Mouse (Mus musculus): ENCODE results near the gene Adar. TPM values are rescaled to one million over a fixed set of nuclear protein-coding genes. Genes with fewer than 3 reads are reported as not detected.

Adar gene
- polyA plus RNA-seq, 1 experiment from 2014 or later = 8.6 TPM

DNA sequence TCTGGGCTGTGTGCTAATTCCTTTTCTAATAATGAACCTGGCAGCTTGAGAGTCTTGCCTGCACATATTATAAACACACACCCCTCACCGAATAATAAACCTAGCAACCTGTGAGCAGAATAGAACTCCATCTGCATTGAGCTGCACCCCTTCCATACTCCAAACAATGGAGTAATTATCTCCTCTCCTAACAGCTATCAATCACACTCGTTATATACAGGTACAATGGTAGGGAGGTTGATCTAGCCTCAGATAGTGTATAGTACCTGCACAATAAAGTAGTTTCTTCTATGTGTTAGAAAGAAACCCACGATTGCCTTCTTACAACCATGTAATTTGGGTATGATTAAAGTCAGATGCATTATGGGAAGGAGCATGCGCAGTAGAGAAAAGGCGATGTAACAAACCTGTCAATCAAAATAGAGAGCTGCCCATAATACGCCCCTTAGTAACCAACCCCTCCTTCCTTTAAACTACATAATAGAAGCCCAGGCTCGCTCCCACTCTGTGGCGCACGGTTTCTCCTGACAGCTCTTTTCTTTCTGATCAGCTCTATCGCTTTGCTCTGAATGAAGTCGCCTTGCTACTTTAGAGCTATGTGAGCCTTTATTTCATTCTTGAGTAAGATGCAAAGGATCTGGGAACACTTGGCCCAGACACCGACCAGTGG lies 18.5 kb upstream of the Adar start:
- no peak overlapping the region for H3K27ac ChIP-seq (ENCODE audit: low read length)
- 79% methylated on average over 12 of the region's 12 CpGs for WGBS
- H3K9ac ChIP-seq (ENCODE audit: low read depth, low read length) = no peak overlapping the region

DNA sequence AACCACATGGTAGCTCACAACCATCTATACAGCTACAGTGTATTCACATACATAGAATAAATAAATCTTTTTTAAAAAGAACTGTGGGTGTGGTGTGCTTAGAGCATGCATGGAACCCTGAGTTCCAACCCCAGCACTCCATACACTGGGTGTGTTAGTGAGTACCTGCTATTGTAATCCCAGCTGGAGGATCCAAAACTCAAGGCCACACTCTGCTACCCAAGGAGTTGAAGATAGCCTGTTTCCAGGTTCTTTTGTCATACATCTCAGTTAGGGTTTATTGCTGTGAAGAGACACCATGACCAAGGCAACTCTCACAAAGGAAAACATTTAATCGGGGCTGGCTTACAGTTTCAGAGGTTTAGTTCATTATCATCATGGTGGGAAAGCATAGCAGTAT lies 15.9 kb upstream of the Adar start:
- 98% methylated on average over 1 of the region's 1 CpGs for WGBS
- no peak for ATAC-seq
- H3K9me3 ChIP-seq (ENCODE audit: control insufficient read depth, low read length) = 0 out of 2 replicates have a peak, but pooled peaks cover 2% of the 10 kb centered on the region
- H3K4me2 ChIP-seq (ENCODE audit: low read depth, low read length) = no peak overlapping the region
- no peak overlapping the region for H3K9ac ChIP-seq (ENCODE audit: low read depth, low read length)
- H3K4me1 ChIP-seq (ENCODE audit: control insufficient read depth, insufficient read depth, low read length) = no peaks in the 10 kb centered on the region
- no peak overlapping the region for H3K27ac ChIP-seq (ENCODE audit: low read length)
- H3K4me3 ChIP-seq (ENCODE audit: low read length) = no peak overlapping the region
- H3K36me3 ChIP-seq (ENCODE audit: control insufficient read depth, insufficient read depth, low read length) = no peaks in the 10 kb centered on the region
- H3K27me3 ChIP-seq (replicated peaks; ENCODE audit: control insufficient read depth, insufficient read depth, low read length) = no peaks in the 10 kb centered on the region

More for the DNA sequence above, 18.5 kb upstream of the Adar start:
- no peaks in the 10 kb centered on the region for H3K4me1 ChIP-seq (ENCODE audit: control insufficient read depth, insufficient read depth, low read length)
- 0 out of 2 replicates have a peak, but pooled peaks cover 6% of the 10 kb centered on the region for H3K9me3 ChIP-seq (ENCODE audit: control insufficient read depth, low read length)
- H3K36me3 ChIP-seq (ENCODE audit: control insufficient read depth, insufficient read depth, low read length) = no peaks in the 10 kb centered on the region
- no peak overlapping the region for H3K4me2 ChIP-seq (ENCODE audit: low read depth, low read length)
- H3K4me3 ChIP-seq (ENCODE audit: low read length) = no peak overlapping the region
- no peaks in the 10 kb centered on the region for H3K27me3 ChIP-seq (replicated peaks; ENCODE audit: control insufficient read depth, insufficient read depth, low read length)
- ATAC-seq = no peak

DNA sequence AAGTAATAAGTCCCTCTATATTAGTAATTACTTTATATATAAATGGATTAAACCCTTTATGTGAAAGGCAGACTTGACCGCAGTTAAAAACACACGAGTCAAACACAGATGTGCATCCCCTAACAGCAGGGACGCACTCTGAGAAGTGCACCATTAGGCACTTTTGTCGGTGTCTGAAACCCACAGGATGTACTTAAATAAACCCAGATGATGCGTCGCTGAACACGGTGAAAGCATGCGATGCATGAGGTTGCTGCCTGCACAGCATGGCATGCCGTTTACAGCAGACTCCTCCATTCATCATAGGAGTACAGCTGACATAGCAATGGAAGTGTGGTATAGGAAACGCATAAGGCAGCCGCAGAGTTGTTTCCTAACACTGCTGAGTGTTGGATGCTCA lies 14.4 kb upstream of the Adar start:
- Histone ChIP-seq H3K36me3 (ENCODE audit: control insufficient read depth, insufficient read depth, low read length) (no peaks in the 10 kb centered on the region), H3K4me3 (ENCODE audit: low read length) (no peak overlapping the region), H3K4me1 (ENCODE audit: control insufficient read depth, insufficient read depth, low read length) (no peaks in the 10 kb centered on the region), H3K27me3 (replicated peaks; ENCODE audit: control insufficient read depth, insufficient read depth, low read length) (no peaks in the 10 kb centered on the region), H3K9me3 (ENCODE audit: control insufficient read depth, low read length) (0 out of 2 replicates have a peak, but pooled peaks cover 2% of the 10 kb centered on the region), H3K9ac (ENCODE audit: low read depth, low read length) (no peak overlapping the region), H3K27ac (ENCODE audit: low read length) (no peak overlapping the region), H3K4me2 (ENCODE audit: low read depth, low read length) (no peak overlapping the region)
- no peak for ATAC-seq
- WGBS = 70% methylated on average over 11 of the region's 11 CpGs

- no peak for ATAC-seq
- Histone ChIP-seq H3K27ac (ENCODE audit: low read length) (no peak overlapping the region), H3K4me3 (ENCODE audit: low read length) (no peak overlapping the region), H3K27me3 (replicated peaks; ENCODE audit: control insufficient read depth, insufficient read depth, low read length) (no peaks in the 10 kb centered on the region), H3K4me1 (ENCODE audit: control insufficient read depth, insufficient read depth, low read length) (no peaks in the 10 kb centered on the region), H3K36me3 (ENCODE audit: control insufficient read depth, insufficient read depth, low read length) (no peaks in the 10 kb centered on the region), H3K9ac (ENCODE audit: low read depth, low read length) (no peak overlapping the region), H3K9me3 (ENCODE audit: control insufficient read depth, low read length) (0 out of 2 replicates have a peak, but pooled peaks cover 2% of the 10 kb centered on the region), H3K4me2 (ENCODE audit: low read depth, low read length) (no peak overlapping the region)
- WGBS = 40% methylated on average over 3 of the region's 3 CpGs
Measured at GRCm38 (mm10) chr3:89703596-89703995, 11.2 kb upstream of the Adar start.

GRCm38 (mm10) chr3:89704064-89704463 lies 10.8 kb upstream of the Adar start:
- no peaks in the 10 kb centered on the region for H3K4me1 ChIP-seq (ENCODE audit: control insufficient read depth, insufficient read depth, low read length)
- no peaks in the 10 kb centered on the region for H3K27me3 ChIP-seq (replicated peaks; ENCODE audit: control insufficient read depth, insufficient read depth, low read length)
- H3K27ac ChIP-seq (ENCODE audit: low read length) = no peak overlapping the region
- ATAC-seq = no peak
- 0 out of 2 replicates have a peak, but pooled peaks cover 2% of the 10 kb centered on the region for H3K9me3 ChIP-seq (ENCODE audit: control insufficient read depth, low read length)
- H3K4me3 ChIP-seq (ENCODE audit: low read length) = no peak overlapping the region
- H3K4me2 ChIP-seq (ENCODE audit: low read depth, low read length) = no peak overlapping the region
- H3K36me3 ChIP-seq (ENCODE audit: control insufficient read depth, insufficient read depth, low read length) = no peaks in the 10 kb centered on the region
- H3K9ac ChIP-seq (ENCODE audit: low read depth, low read length) = no peak overlapping the region
- WGBS = 77% methylated on average over 6 of the region's 6 CpGs

GRCm38 (mm10) chr3:89715207-89715966 lies 565 bp downstream of the Adar start:
- H3K27ac ChIP-seq (ENCODE audit: low read length) = no peak overlapping the region
- peak overlapping the region; percentile 93 for H3K4me3 ChIP-seq (ENCODE audit: low read length)
- WGBS = 2% methylated on average over 54 of the region's 59 CpGs
- peaks cover 12% of the 10 kb centered on the region for H3K4me1 ChIP-seq (ENCODE audit: control insufficient read depth, insufficient read depth, low read length)
- ATAC-seq = peak; percentile 83
- peak overlapping the region; percentile 96 for H3K4me2 ChIP-seq (ENCODE audit: low read depth, low read length)
- H3K36me3 ChIP-seq (ENCODE audit: control insufficient read depth, insufficient read depth, low read length) = no peaks in the 10 kb centered on the region
- no peaks in the 10 kb centered on the region for H3K27me3 ChIP-seq (replicated peaks; ENCODE audit: control insufficient read depth, insufficient read depth, low read length)
- H3K9ac ChIP-seq (ENCODE audit: low read depth, low read length) = peak overlapping the region; percentile 86
- H3K9me3 ChIP-seq (ENCODE audit: control insufficient read depth, low read length) = no peaks in the 10 kb centered on the region

DNA sequence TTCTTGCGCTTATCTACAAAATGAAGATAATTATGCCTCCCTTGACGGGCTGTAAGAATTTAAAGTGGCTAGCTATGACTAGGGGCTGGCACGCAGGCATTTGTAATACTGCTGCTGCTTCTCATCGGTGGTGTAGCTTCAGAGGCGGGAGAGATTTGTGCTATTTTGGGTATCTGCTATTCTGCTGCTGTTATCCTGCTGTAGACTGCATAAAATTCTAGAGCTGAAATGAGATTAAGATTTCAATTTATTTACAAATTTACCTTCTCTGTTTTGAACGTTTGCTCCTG lies 1.1 kb downstream of the Adar start:
- Histone ChIP-seq H3K27ac (ENCODE audit: low read length) (no peak overlapping the region), H3K27me3 (replicated peaks; ENCODE audit: control insufficient read depth, insufficient read depth, low read length) (no peaks in the 10 kb centered on the region), H3K9me3 (ENCODE audit: control insufficient read depth, low read length) (no peaks in the 10 kb centered on the region), H3K36me3 (ENCODE audit: control insufficient read depth, insufficient read depth, low read length) (no peaks in the 10 kb centered on the region), H3K9ac (ENCODE audit: low read depth, low read length) (peak overlapping the region; percentile 86), H3K4me1 (ENCODE audit: control insufficient read depth, insufficient read depth, low read length) (peaks cover 12% of the 10 kb centered on the region), H3K4me2 (ENCODE audit: low read depth, low read length) (peak overlapping the region; percentile 96), H3K4me3 (ENCODE audit: low read length) (peak overlapping the region; percentile 93)
- ATAC-seq = no peak
- 49% methylated on average over 6 of the region's 6 CpGs for WGBS

- Histone ChIP-seq H3K27me3 (replicated peaks; ENCODE audit: control insufficient read depth, insufficient read depth, low read length) (no peaks in the 10 kb centered on the region), H3K4me3 (ENCODE audit: low read length) (no peak overlapping the region), H3K9ac (ENCODE audit: low read depth, low read length) (no peak overlapping the region), H3K27ac (ENCODE audit: low read length) (no peak overlapping the region), H3K4me1 (ENCODE audit: control insufficient read depth, insufficient read depth, low read length) (no peaks in the 10 kb centered on the region), H3K36me3 (ENCODE audit: control insufficient read depth, insufficient read depth, low read length) (no peaks in the 10 kb centered on the region), H3K9me3 (ENCODE audit: control insufficient read depth, low read length) (no peaks in the 10 kb centered on the region), H3K4me2 (ENCODE audit: low read depth, low read length) (no peak overlapping the region)
- no peak for ATAC-seq
Measured at GRCm38 (mm10) chr3:89722032-89722431, 7.2 kb downstream of the Adar start.

- Histone ChIP-seq H3K4me2 (ENCODE audit: low read depth, low read length) (no peak overlapping the region), H3K4me1 (ENCODE audit: control insufficient read depth, insufficient read depth, low read length) (no peaks in the 10 kb centered on the region), H3K36me3 (ENCODE audit: control insufficient read depth, insufficient read depth, low read length) (no peaks in the 10 kb centered on the region), H3K4me3 (ENCODE audit: low read length) (no peak overlapping the region), H3K9me3 (ENCODE audit: control insufficient read depth, low read length) (no peaks in the 10 kb centered on the region), H3K9ac (ENCODE audit: low read depth, low read length) (no peak overlapping the region), H3K27ac (ENCODE audit: low read length) (no peak overlapping the region), H3K27me3 (replicated peaks; ENCODE audit: control insufficient read depth, insufficient read depth, low read length) (no peaks in the 10 kb centered on the region)
- ATAC-seq = no peak
- WGBS = 53% methylated on average over 7 of the region's 7 CpGs
Measured at GRCm38 (mm10) chr3:89723400-89724084, 8.7 kb downstream of the Adar start.

Data from intestine, embryonic 16.5 days (tissue).